Mouse (Mus musculus) neutrophil, adult 5-6 weeks (primary cell): Measurements from ENCODE around the gene Cel. TPM values are rescaled to one million over a fixed set of nuclear protein-coding genes. Genes with fewer than 3 reads are reported as not detected.

Source experiments
- ATAC-seq: fragments of 151-379, 151-347 bp; 2 replicates; pipeline ENCODE4 v1.8.0; 2017; ENCODE audit warnings: mild to moderate bottlenecking, moderate TSS enrichment; ENCODE audit not compliant: insufficient number of reproducible peaks, poor library complexity, low FRiP score, severe bottlenecking; ENCODE audit errors: extremely low read depth
- total RNA-seq: library from RNA; stranded (forward); fragments of 200-1000 nt; gene quantifications from 2 replicates; pipeline ENCODE4 v1.2.3, GENCODE M21; 2017

Gene Cel
- total RNA-seq, 1 experiment from 2014 or later: not detected

DNA sequence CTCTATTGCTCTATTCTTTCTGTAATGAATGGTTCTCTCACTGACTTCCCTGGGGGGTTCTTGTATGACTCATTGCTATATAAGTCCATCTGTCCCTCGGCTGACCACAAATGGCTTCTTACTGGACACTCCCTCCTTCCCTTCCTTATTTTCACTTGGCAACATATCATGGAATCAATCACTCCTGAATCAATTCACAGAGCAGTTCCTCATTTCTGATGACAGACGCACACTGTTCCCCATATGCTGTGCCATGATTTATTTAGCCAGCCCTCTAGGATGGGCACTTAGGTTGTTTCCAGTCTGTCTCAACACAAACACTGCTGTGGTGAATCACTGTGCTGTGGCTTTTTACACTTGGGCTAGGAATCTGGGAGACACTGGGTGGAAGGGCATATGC, 28.3 kb upstream of the Cel start:
- no peak for ATAC-seq

GRCm38 (mm10) chr2:28588574-28588973, 25.4 kb upstream of the Cel start:
- no peak for ATAC-seq

DNA sequence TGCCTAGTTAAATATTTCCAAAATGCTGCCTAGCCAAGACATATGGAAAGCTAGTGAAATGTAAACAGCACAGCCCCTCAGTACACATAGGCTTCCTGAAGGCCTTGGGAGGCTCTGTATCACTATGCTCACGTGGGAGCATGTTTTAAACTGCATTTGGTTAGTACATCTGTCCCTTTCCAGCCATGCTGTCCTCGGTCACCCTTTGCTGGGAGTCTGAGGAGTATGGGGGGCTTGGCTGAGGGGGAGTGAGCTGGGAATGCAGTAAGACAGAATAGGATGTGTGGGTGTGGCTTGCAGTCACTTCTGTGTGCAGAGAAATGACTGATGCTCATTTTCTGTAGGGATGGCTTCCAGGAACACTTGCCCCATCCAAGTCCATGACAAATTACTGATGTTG, 22.5 kb upstream of the Cel start:
- no peak for ATAC-seq

DNA sequence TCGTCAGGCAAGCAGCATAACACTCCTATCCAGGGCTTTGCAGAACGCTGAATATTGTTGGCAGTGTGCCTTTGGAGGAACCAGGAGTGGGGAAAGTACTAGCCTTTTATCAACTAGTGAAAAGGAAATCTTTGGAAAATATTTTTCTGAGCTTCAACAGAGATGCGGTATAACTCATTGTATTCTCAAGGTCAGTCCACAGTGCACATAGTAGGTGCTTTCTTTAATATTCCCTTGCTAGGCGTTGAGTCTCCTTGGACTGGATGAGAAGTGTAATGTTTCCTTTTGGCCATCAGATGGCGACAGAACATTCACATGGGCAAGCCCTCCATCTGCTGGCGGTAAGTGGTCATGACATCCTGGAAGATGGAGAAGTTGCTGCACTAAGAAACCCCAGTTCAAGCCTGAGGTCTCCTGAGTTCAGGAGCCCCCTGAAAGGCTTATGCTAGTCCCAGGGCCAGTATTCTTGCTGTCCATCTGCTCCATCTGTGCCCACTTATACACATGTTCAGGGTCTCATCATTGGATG, 21.9 kb upstream of the Cel start:
- ATAC-seq: peak; percentile 89

DNA sequence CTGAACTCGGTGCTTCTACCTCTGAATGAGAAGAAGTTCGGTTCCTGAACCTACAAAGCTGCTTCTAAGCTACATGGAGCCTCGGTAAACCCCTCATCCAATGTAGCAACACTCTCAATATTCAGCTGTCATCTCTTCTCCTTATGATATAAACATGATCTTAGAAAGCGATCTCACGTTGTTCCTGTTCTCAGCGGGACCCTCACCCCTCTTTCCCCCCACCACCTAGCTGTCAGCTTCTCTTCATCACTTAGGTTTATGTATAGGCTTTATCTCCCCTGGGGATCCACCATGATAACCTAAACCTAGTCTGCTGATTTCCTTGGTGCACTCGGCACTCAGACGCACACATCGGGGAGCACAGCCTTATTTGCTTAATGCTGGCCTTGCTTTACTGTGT, 20.4 kb upstream of the Cel start, which contains the start of gene Gtf3c5:
TSS of gene Gtf3c5 (minus strand) at position 101 of the 400 bp plus-strand sequence.
- ATAC-seq: no peak

GRCm38 (mm10) chr2:28582647-28583353, 19.6 kb upstream of the Cel start:
- ATAC-seq: peak; percentile 70

DNA sequence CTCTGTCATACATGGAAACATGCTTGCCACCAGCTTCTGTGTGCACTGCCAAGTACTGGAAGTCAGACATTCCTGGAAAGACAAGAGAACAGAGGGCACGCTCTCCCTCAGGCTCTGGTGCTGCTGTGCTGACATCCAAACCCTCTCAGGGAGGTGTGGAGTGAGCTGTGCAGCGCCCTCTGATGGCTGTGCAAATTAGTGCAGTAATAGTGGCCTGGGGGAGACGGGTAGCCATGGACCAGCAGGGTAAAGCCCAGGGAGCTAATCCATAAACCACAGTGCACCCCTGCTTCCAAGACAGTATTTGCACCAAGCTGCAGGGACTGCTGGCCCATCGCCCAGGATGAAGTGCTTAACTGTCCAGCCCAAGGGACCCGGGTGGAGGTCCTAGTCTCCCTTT, 14.8 kb upstream of the Cel start:
- ATAC-seq: no peak

- ATAC-seq: no peak
Measured at GRCm38 (mm10) chr2:28576815-28577214, 13.6 kb upstream of the Cel start.

GRCm38 (mm10) chr2:28575341-28575740, 12.1 kb upstream of the Cel start:
- ATAC-seq: no peak

DNA sequence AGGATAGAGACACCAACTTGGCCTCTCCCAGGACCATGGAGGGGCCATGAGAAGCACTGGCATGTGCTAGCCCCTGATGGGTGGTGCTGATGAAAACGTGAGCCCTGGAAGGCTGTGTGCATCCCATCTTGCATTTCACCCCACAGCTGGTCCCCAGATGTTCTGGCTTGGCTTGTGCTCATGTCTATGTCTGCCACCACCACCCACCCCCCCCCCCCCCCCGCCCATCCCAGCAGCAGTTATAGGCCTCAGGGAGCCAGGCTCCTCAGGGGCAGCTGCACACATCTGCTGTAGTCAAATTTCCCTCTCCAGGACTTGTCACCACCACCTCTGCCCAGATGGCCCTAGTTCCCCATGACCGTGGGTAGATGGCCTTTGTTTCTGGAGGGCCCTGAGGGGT, 6.7 kb upstream of the Cel start:
- ATAC-seq: no peak

DNA sequence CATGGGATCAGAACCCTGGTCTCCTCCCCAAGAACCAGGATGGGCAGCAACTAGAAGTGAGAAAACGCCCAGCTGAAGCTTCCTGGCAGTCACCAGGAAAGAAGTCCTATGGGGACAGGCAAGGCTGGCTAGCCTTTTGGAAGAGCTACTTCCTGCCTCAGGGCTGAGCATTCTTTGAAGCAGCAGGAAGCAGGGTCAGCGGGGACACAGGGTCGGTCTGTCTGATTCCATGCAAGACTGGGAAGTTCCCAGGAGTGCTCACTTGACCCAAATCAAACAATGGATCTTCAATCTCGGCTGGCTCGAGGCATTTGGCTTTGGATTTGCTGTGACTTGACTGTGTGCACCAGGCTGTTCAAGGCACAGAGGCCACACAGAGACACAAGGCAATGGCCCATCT, 3.3 kb upstream of the Cel start:
- no peak for ATAC-seq

DNA sequence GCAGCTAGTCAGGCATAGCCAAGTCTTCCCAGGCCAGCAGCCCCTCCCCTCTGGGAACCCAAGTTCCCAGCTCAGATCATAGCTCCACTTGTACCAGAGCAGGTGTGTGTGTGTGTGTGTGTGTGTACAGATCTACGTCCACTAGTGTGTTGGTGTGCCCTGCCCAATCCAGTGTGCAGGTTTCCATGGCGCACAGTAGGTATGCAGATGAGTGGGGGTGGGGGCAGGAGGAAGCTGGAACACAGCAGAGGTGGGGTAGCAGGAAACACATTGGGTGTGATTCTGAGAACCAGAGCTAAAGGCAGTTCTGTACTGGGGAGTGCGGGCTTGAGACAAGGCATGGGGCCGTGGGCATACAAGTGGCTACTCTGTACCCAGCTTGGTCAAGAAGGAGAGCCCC, 1.2 kb upstream of the Cel start:
- ATAC-seq: no peak

DNA sequence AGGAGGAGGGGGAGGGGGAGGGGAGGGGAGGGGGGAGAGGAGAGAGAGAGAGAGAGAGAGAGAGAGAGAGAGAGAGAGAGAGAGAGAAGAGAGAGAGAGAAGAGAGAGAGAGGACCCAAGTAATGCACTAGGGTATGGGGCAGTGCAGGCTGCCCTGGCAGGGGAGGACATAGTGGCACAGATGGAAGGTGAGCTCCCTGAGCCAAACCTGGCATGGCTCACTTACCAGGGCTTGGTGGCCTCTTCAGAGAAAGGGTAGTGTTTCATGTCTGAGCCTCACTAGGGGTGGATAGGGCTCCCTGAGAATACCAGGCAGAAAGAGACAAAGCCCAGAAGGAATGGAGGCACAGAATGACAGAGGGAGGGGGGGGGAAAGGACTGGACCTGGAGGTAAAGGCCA, 627 bp upstream of the Cel start:
- ATAC-seq: no peak

GRCm38 (mm10) chr2:28557452-28557851, 5.8 kb downstream of the Cel start:
- ATAC-seq: no peak

DNA sequence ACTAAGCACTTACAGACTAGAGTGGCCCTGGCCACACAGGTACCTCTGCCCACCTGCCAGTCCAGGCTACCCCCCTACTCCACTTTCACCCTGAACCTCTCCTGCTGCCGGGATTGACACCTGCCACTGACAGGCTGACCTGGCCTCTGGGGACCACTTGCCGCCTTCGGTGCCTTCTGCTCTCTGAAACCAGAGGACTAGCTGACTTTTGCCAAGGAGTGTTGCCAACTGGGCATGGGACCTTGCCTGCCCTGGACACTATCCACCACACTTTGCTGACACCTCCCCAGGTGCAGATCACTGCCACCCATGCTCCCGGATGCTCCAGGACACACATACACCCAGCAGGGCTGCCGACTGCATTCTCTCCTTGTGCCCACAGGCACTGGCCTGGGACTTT, 10.9 kb downstream of the Cel start:
- ATAC-seq: no peak

DNA sequence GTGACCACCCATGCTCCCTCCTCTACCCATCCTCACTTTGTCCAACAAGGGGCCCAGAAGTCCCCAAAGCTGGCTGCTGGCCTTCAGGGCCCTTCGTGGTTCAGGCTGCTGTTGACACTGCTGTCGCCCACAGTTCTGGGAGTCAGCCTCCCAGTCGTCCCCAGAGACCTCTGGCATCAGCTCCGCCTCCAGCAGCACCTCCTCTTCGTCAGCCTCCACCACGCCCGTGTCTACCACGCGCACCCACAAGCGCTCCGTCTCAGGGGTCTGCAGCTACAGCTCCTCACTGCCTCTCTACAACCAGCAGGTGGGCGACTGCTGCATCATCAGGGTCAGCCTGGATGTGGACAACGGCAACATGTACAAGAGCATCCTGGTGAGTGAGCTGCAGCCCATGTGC, 14.0 kb downstream of the Cel start:
- no peak for ATAC-seq

DNA sequence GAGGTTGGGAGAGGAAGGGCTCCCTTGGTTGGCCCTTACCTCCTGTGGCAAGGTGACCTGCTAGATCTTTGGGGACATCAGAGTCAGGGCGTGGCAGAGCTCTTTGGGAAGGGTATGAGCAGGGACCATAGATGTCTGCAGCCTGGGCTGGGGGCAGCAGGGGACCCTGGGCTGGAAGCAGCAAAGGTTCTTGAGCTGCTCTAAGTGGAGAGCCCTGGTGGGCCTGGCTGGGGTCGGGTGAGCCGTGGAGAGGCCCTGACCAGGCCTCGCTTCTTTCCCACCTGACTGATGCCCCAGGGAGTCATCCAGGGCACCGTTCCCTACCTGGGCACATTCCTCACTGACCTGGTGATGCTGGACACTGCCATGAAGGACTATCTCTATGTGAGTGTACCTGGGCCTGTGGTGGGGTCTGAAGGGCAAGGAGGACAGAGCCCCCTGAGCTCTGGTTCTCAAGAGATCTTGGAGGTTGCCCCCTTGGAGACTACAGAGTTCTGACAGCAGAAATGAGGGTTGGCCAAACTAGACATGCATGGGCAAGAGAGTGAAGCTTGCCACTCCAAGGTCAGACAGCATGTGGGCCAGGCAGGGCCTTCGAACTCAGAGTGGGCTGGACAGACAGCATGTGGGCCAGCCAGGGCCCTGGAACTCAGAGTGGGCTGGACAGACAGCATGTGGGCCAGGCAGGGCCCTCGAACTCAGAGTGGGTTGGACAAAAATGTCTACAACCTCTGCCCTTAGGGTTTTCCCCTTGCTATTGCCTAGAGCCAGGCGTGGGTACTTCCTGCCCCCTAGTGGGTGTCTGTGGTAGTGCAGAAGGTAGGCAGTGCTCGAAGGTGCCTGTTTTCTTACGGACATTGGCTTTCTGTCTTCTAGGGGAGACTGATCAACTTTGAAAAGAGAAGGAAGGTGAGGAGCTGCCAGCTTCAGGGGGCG, 15.7 kb downstream of the Cel start:
- peak; percentile 76 for ATAC-seq

- ATAC-seq: no peak
Measured at GRCm38 (mm10) chr2:28546560-28546959, 16.6 kb downstream of the Cel start.

DNA sequence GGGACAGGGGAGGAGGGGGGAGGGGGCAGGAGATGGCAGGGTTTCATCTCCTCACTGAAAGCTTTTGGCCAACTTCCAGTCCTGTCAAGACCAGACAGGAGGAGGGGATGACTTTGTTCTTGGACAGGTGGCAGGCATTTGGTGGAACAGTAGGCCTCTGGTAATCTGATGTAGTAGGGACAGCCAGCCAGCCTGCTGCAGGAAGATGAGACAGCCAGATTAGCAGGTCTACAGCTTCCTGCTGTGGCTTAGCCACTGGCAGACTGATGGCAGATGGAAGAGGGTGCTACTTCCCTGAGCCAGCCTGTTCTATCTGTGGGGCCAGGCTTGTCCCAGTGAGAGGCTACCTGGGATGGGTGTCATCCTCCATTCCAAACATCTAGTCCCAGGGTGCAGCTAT, 17.2 kb downstream of the Cel start:
- ATAC-seq: no peak

DNA sequence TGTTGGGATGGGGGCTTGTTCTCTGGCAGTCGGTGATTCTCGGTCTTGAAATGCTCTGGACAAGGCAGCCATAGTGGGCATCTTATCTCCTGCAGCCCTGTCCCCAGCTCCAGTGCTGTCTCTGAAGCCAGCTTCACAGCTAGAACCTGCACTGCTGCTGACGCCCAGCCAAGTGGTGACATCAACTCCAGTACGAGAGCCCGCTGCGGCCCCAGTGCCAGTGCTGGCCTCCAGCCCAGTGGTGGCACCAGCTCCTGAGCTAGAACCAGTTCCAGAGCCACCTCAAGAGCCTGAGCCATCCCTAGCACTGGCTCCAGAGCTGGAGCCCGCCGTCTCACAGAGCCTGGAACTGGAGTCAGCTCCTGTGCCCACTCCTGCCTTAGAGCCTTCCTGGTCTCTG, 19.3 kb downstream of the Cel start:
- ATAC-seq: no peak
